Mouse (Mus musculus) embryonic facial prominence, embryonic 11.5 days (tissue): ENCODE measurements around the gene Cbarp. TPM values are rescaled to one million over a fixed set of nuclear protein-coding genes. Genes with fewer than 3 reads are reported as not detected.
A peak's percentile ranks its signal among the peaks of the same experiment; 100 is the strongest.

Experiments
- ATAC-seq: fragments of 200-750 bp; cut with Nextera tagmentation; replicated peaks from 2 replicates; pipeline ENCODE4 v1.8.0; 2017; ENCODE audit warnings: low read depth; ENCODE audit not compliant: insufficient number of reproducible peaks, low FRiP score, low TSS enrichment
- DNase-seq: peaks from one replicate; pipeline ENCODE4 v3.0.0-alpha.2; 2015; ENCODE audit warnings: low spot score
- H3K27ac ChIP-seq: fragments of 300-500 bp; sonication (generic); replicated peaks from 2 replicates; pipeline ENCODE4 v1.5.1; 2014; ENCODE audit warnings: mild to moderate bottlenecking, low read depth, low read length, control low read depth
- H3K27me3 ChIP-seq: fragments of 300-500 bp; sonication (generic); 2 replicates; pipeline ENCODE4 v1.6.1; 2014; ENCODE audit warnings: mild to moderate bottlenecking, low read length, moderate library complexity, mixed read lengths; ENCODE audit not compliant: control insufficient read depth, insufficient read depth
- H3K36me3 ChIP-seq: fragments of 300-500 bp; sonication (generic); replicated peaks from 2 replicates; pipeline ENCODE4 v1.6.1; 2014; ENCODE audit warnings: low read depth, mild to moderate bottlenecking, low read length, moderate library complexity, mixed read lengths; ENCODE audit not compliant: control insufficient read depth, insufficient read depth
- H3K4me1 ChIP-seq: fragments of 300-500 bp; sonication (generic); 2 replicates; pipeline ENCODE4 v1.6.1; 2014; ENCODE audit warnings: low read length, mixed read lengths; ENCODE audit not compliant: control insufficient read depth, insufficient read depth
- H3K4me2 ChIP-seq: fragments of 300-500 bp; sonication (generic); 2 replicates; pipeline ENCODE4 v1.6.1; 2014; ENCODE audit warnings: low read depth, mild to moderate bottlenecking, control low read depth, low read length, moderate library complexity
- H3K4me3 ChIP-seq: fragments of 300-500 bp; sonication (generic); 2 replicates; pipeline ENCODE4 v1.5.1; 2014; ENCODE audit warnings: low read depth, low read length, control low read depth
- H3K9ac ChIP-seq: fragments of 300-500 bp; sonication (generic); replicated peaks from 2 replicates; pipeline ENCODE4 v1.6.1; 2014; ENCODE audit warnings: mild to moderate bottlenecking, control low read depth, low read length
- H3K9me3 ChIP-seq: fragments of 300-500 bp; sonication (generic); replicated peaks from 2 replicates; pipeline ENCODE4 v1.6.1; 2016; ENCODE audit warnings: mild to moderate bottlenecking, low read length, inconsistent platforms, mixed read lengths; ENCODE audit not compliant: control insufficient read depth
- WGBS: fragments of 180-500 bp; shearing (Covaris S2); extraction: QIAGEN DNeasy Blood & Tissue Kit; methylation state at CpG from one replicate; pipeline ENCODE4 v1.1.7; 2014; 5-methylcytosine and 5-hydroxymethylcytosine counted together
- polyA plus RNA-seq: library from polyadenylated mRNA; unstranded; fragments of >200 nt; fragmentation: Nextera tagmentation; extraction: Ambion mirVana; gene quantifications from 2 replicates; pipeline ENCODE4 v1.2.1, GENCODE M21; 2014

Gene Cbarp
- polyA plus RNA-seq: 6.8 and 9.0 TPM in 2 replicates

DNA sequence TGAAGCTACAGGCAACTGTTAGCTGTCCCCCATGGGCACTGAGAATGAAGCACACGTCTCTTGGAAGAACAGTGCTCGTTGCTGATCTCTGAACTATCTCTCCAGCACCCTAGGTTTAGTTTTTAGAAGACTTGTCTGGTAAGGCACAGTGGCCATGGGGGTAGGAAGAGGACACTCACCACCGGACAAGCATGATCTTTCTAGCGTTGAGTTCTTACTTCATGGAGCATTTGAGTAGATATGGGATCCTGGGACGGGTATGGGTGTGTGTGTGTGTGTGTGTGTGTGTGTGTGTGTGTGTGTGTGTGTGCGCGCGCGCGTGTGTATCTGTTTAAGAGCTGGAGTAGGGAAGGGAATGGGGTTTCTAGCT lies at the start of gene Cbarp:
Gene Cbarp, minus strand, starts transcription at position 170 of the 370 bp plus-strand sequence.
- 73% methylated on average over 10 of the region's 10 CpGs for WGBS
- peaks cover 14% of the 10 kb centered on the region for H3K4me1 ChIP-seq

DNA sequence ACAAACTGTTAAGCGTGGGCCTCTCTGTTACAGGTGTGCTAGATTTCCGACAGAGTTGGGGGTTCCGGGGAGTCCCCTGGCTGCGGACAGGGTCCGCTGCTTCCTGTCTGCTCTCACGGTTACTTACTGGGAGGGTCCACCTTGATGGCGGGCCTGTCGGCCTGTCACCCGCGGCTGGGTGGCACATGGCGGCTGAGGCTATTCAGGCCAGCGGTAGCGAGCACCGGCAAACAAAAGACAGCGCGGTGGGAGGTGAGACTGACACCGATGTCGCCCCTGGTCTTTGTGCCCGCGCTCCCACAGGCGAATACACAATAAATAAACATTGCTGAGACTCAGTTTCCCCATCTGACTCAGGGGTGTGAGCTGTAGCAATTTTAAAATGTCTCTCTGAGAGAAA lies 49.4 kb upstream of the Cbarp start:
- 4% methylated on average over 21 of the region's 21 CpGs for WGBS
- Histone ChIP-seq H3K27ac (no peak overlapping the region), H3K36me3 (peaks cover 2% of the 10 kb centered on the region; the same call in 1 of the 2 replicates), H3K4me1 (0 out of 2 replicates have a peak, but pooled peaks cover 2% of the 10 kb centered on the region), H3K4me3 (peak overlapping the region; percentile 36), H3K9me3 (no peaks in the 10 kb centered on the region), H3K4me2 (peak overlapping the region; percentile 78), H3K9ac (peak overlapping the region; percentile 59), H3K27me3 (peaks cover 28% of the 10 kb centered on the region)
- ATAC-seq: no peak
- DNase-seq: no peak

More for the DNA sequence above, at the start of gene Cbarp:
- H3K4me3 ChIP-seq: peak within 1 kb of the TSS; percentile 76
- no peaks in the 10 kb centered on the region for H3K9me3 ChIP-seq
- DNase-seq (no peak), ATAC-seq (no peak)
- H3K9ac ChIP-seq: peak within 1 kb of the TSS; percentile 39
- peaks cover 19% of the 10 kb centered on the region for H3K27me3 ChIP-seq
- no peak within 1 kb of the TSS for H3K27ac ChIP-seq
- peaks cover 9% of the 10 kb centered on the region for H3K36me3 ChIP-seq
- peak within 1 kb of the TSS; percentile 53 for H3K4me2 ChIP-seq

DNA sequence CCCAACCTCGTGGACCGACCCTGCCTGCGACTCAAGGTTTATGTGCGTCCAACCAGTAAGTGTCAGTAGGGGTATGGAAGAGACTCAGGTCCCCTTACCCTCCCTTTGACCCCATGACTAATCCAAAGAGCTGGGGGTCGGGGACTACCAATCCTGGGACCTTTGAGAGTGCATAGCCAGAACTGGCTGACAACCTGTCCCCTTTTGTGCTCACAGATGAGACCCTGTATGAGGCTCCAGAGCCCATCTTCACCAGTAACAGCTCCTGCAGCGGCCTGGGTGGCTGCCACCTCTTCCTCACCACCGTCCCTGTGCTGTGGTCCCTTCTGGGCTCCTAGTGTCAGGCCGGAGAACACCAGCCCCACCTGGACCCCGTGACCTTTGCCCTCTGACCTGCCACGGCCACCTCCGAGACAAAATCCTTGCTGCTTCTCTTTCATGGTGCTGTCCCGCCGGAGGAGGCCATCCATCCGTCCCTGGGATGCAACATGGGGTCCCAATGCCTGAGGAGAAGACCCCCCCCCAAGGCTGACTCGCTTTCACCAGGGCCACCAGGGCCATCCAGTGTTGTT lies 47.9 kb upstream of the Cbarp start:
- Histone ChIP-seq H3K9ac (no peak overlapping the region), H3K4me3 (no peak overlapping the region), H3K4me2 (no peak overlapping the region), H3K36me3 (peaks cover 2% of the 10 kb centered on the region; the same call in 1 of the 2 replicates), H3K27me3 (peaks cover 28% of the 10 kb centered on the region), H3K4me1 (0 out of 2 replicates have a peak, but pooled peaks cover 2% of the 10 kb centered on the region), H3K27ac (no peak overlapping the region), H3K9me3 (no peaks in the 10 kb centered on the region)
- no peak for ATAC-seq
- 72% methylated on average over 15 of the region's 15 CpGs for WGBS
- no peak for DNase-seq

DNA sequence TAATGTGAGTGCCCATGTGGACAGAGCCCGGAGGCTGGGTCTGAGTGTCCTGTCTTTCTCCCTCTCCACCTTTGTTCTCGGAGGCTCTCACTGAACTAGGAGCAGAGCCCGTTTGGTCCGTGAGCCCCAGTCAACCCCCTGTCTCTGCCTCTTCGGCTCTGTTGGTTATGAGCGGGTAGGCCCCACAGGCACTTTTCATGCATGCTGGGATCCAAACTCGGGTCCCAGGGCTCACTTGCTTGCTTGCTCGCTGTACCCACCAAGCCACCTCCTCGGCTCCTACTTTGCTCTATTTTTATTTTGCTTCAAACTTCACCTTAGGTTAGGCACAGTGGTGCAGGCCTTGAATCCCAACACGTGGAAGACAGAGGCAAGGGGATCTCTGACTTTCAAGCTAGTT lies 47.1 kb upstream of the Cbarp start:
- H3K9ac ChIP-seq: no peak overlapping the region
- peaks cover 28% of the 10 kb centered on the region for H3K27me3 ChIP-seq
- DNase-seq (no peak), ATAC-seq (no peak)
- no peak overlapping the region for H3K27ac ChIP-seq
- peaks cover 2% of the 10 kb centered on the region; the same call in 1 of the 2 replicates for H3K36me3 ChIP-seq
- no peak overlapping the region for H3K4me3 ChIP-seq
- H3K4me1 ChIP-seq: 0 out of 2 replicates have a peak, but pooled peaks cover 2% of the 10 kb centered on the region
- no peaks in the 10 kb centered on the region for H3K9me3 ChIP-seq
- H3K4me2 ChIP-seq: no peak overlapping the region
- 92% methylated on average over 10 of the region's 10 CpGs for WGBS

DNA sequence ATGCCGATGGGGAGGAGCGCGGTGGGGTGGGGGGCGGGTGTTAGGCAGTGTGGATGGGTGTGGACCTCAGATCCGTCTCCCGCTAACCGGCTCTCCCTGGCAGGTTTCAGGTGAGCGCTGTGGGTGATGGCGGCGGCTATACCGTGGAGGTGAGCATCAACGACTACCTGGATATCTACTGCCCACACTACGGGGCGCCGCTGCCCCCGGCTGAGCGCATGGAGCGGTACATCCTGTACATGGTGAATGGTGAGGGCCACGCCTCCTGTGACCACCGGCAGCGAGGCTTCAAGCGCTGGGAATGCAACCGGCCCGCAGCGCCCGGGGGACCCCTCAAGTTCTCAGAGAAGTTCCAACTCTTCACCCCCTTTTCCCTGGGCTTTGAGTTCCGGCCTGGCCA lies 46.0 kb upstream of the Cbarp start:
- no peak for DNase-seq
- Histone ChIP-seq H3K27me3 (peaks cover 25% of the 10 kb centered on the region), H3K36me3 (peaks cover 2% of the 10 kb centered on the region; the same call in 1 of the 2 replicates), H3K4me1 (0 out of 2 replicates have a peak, but pooled peaks cover 2% of the 10 kb centered on the region), H3K9me3 (no peaks in the 10 kb centered on the region), H3K27ac (no peak overlapping the region), H3K4me2 (no peak overlapping the region), H3K4me3 (no peak overlapping the region), H3K9ac (no peak overlapping the region)
- WGBS: 37% methylated on average over 26 of the region's 27 CpGs
- ATAC-seq: no peak

DNA sequence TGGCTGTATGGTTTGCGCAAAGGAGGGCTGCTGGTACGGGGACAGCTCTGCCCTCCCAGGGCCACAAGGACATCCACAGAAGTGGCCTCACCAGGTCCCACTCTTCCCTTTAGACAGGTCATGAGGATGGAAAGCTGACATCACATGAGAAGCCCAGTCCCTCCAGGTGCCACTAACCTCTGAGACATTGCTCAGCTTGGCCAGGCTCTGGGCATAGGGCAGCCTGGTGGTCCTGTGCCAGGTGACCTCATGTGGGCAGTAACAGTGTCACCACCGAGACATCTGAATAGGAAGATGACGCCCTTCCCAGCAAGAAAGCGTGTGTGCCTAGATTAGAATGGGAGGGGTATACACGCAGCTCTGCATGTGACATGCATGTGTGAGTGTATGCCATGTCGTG lies 41.9 kb upstream of the Cbarp start:
- no peak for ATAC-seq

DNA sequence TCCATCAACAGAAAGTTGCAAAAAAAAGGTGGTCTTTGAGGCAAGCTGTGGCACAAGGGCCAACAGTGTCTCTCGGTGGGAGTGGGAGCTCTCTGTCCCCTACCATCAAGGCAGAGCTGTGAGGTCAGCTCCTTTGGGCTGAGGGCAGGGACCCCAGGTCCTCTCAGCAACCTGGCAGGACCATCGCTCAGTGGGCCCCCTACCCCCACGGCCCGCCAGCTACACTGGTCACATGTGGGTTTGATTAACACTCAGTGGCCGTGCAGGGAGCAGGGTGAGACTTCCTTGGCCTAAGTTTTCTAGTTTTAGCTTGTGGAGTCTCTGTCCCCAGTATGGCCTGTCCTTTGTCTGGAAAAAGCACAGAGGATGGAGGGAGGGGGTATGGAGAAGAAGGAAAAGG lies 40.2 kb upstream of the Cbarp start:
- DNase-seq (no peak), ATAC-seq (no peak)
- Histone ChIP-seq H3K9me3 (no peaks in the 10 kb centered on the region), H3K9ac (peak overlapping the region; percentile 96), H3K4me1 (peaks cover 2% of the 10 kb centered on the region; the same call in 1 of the 2 replicates), H3K4me2 (peak overlapping the region; percentile 53), H3K27ac (no peak overlapping the region; the same call in 1 of the 2 replicates), H3K4me3 (peak overlapping the region; percentile 94), H3K27me3 (no peaks in the 10 kb centered on the region), H3K36me3 (no peaks in the 10 kb centered on the region; the same call in 1 of the 2 replicates)
- 20% methylated on average over 5 of the region's 5 CpGs for WGBS

More for the DNA sequence above, 41.9 kb upstream of the Cbarp start:
- Histone ChIP-seq H3K27me3 (no peaks in the 10 kb centered on the region), H3K36me3 (no peaks in the 10 kb centered on the region; the same call in 1 of the 2 replicates), H3K4me3 (no peak overlapping the region), H3K27ac (no peak overlapping the region), H3K4me1 (peaks cover 2% of the 10 kb centered on the region; the same call in 1 of the 2 replicates), H3K9ac (no peak overlapping the region), H3K9me3 (no peaks in the 10 kb centered on the region), H3K4me2 (no peak overlapping the region)
- 93% methylated on average over 7 of the region's 7 CpGs for WGBS
- no peak for DNase-seq

DNA sequence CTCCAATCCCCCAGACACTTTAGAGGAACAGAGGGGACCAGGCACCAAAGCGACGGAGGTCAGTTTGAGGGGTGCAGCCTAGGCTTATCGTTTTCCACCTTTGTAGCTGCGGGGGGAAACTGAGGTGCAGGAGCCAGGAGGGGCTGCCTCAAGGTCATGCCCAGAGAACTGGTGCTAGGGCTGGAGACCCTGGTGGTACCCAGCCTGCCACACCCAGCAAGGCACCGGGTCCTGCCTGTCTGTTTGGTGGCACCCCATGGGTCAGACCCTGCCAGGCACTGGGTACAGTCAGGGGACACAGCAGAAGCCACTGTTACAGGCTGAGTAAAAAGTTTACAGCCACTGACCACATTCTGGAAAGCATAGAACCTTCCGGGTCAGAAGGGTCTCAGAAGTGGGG lies 39.7 kb upstream of the Cbarp start:
- Histone ChIP-seq H3K4me3 (peak overlapping the region; percentile 94), H3K36me3 (no peaks in the 10 kb centered on the region; the same call in 1 of the 2 replicates), H3K4me2 (peak overlapping the region; percentile 53), H3K27ac (no peak overlapping the region), H3K27me3 (no peaks in the 10 kb centered on the region), H3K4me1 (peaks cover 2% of the 10 kb centered on the region; the same call in 1 of the 2 replicates), H3K9me3 (no peaks in the 10 kb centered on the region), H3K9ac (peak overlapping the region; percentile 96)
- WGBS: 45% methylated on average over 6 of the region's 6 CpGs
- DNase-seq (no peak), ATAC-seq (no peak)
